Mouse (Mus musculus) ES-CJ7 (cell line): ENCODE measurements around the gene Rapgef1.

ENCODE experiments used
- DNase-seq: peaks from one replicate; pipeline ENCODE4 v3.0.0; 2011; ENCODE audit warnings: low read depth, low spot score

Rapgef1 gene

GRCm38 (mm10) chr2:29619484-29620300 is at the start of gene Rapgef1:
Rapgef1 (plus strand) TSS chr2:29619720.
- DNase-seq: peak; percentile 64

GRCm38 (mm10) chr2:29571921-29572700 is 47.4 kb upstream of the Rapgef1 start:
- no peak for DNase-seq

- DNase-seq: no peak
These were observed 46.6 kb upstream of the Rapgef1 start for GRCm38 (mm10) chr2:29572811-29573427.

GRCm38 (mm10) chr2:29573591-29573990 is 45.9 kb upstream of the Rapgef1 start:
- DNase-seq: peak; percentile 81

- no peak for DNase-seq
These were observed 45.3 kb upstream of the Rapgef1 start for GRCm38 (mm10) chr2:29574187-29574586.

- DNase-seq: peak; percentile 80
These were observed 37.1 kb upstream of the Rapgef1 start for GRCm38 (mm10) chr2:29582415-29582814.

- no peak for DNase-seq
These were observed 33.4 kb upstream of the Rapgef1 start for GRCm38 (mm10) chr2:29586017-29586702.

- DNase-seq: no peak
These were observed 31.5 kb upstream of the Rapgef1 start for GRCm38 (mm10) chr2:29588006-29588405.

- peak; percentile 73 for DNase-seq
These were observed 30.3 kb upstream of the Rapgef1 start for GRCm38 (mm10) chr2:29589266-29589665.

- DNase-seq: no peak
These were observed 27.9 kb upstream of the Rapgef1 start for GRCm38 (mm10) chr2:29591626-29592025.

GRCm38 (mm10) chr2:29592537-29592936 is 27.0 kb upstream of the Rapgef1 start:
- no peak for DNase-seq

- DNase-seq: peak; percentile 50
These were observed 15.6 kb upstream of the Rapgef1 start for GRCm38 (mm10) chr2:29603930-29604329.

- DNase-seq: no peak
These were observed 13.9 kb upstream of the Rapgef1 start for GRCm38 (mm10) chr2:29605591-29605990.

- no peak for DNase-seq
These were observed 13.1 kb upstream of the Rapgef1 start for GRCm38 (mm10) chr2:29606460-29606859.

- DNase-seq: no peak
These were observed 2.2 kb upstream of the Rapgef1 start for GRCm38 (mm10) chr2:29617341-29617740.

- DNase-seq: no peak
These were observed 515 bp upstream of the Rapgef1 start for GRCm38 (mm10) chr2:29618926-29619483.

- no peak for DNase-seq
These were observed 844 bp downstream of the Rapgef1 start for GRCm38 (mm10) chr2:29620301-29620827.

GRCm38 (mm10) chr2:29621163-29621562 is 1.6 kb downstream of the Rapgef1 start:
- DNase-seq: no peak

GRCm38 (mm10) chr2:29621636-29622035 is 2.1 kb downstream of the Rapgef1 start:
- DNase-seq: no peak

GRCm38 (mm10) chr2:29622126-29623005 is 2.8 kb downstream of the Rapgef1 start:
- DNase-seq: no peak
